Mouse (Mus musculus): ENCODE measurements around the gene Gm10722. TPM values are rescaled to one million over a fixed set of nuclear protein-coding genes. Genes with fewer than 3 reads are reported as not detected.
A peak's percentile ranks its signal among the peaks of the same experiment; 100 is the strongest.
"Not testable (repeated sequence)": the region's sequence is repeated elsewhere in the genome, so short reads cannot be mapped to it uniquely, and the experiment has no call there.

Gm10722 gene
- total and polyA plus RNA-seq, 2 experiments from 2014 or later = not detected

DNA sequence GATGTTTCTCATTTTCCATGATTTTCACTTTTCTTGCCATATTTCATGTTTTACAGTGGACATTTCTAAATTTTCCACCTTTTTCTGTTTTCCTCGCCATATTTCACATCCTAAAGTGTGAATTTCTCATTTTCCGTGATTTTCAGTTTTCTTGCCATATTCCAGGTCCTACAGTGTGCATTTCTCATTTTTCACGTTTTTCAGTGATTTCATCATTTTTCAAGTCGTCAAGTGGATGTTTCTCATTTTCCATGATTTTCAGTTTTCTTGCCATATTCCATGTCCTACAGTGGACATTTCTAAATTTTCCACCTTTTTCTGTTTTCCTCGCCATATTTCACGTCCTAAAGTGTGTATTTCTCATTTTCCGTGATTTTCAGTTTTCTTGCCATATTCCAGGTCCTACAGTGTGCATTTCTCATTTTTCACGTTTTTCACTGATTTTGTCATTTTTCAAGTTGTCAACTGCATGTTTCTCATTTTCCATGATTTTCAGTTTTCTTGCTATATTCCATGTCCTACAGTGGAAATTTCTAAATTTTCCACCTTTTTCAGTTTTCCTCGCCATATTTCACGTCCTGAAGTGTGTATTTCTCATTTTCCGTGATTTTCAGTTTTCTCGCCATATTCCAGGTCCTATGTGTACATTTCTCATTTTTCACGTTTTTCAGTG lies 22.7 kb downstream of the Gm10722 start, which contains the start of gene Gm10718:
Gene Gm10718 (plus strand): TSS at position 236 of the 673 bp plus-strand sequence.
- not testable (repeated sequence) for H3K4me1 ChIP-seq (ENCODE audit: control insufficient read depth, insufficient read depth); H3K9me3 ChIP-seq (replicated peaks; ENCODE audit: control insufficient read depth, low read length); H3K27me3 ChIP-seq (ENCODE audit: control insufficient read depth, insufficient read depth, low read length); H3K27ac ChIP-seq (ENCODE audit: low read depth); DNase-seq (ENCODE audit: low spot score); ATAC-seq (ENCODE audit: insufficient read depth, low read depth); H3K4me3 ChIP-seq (ENCODE audit: low read depth, low read length); H3K36me3 ChIP-seq (replicated peaks; ENCODE audit: control insufficient read depth, insufficient read depth, low read length); H3K9ac ChIP-seq (replicated peaks; ENCODE audit: low read depth, low read length); H3K4me2 ChIP-seq (ENCODE audit: low read depth, low read length)
- 64% methylated on average over 9 of the region's 13 CpGs for WGBS

DNA sequence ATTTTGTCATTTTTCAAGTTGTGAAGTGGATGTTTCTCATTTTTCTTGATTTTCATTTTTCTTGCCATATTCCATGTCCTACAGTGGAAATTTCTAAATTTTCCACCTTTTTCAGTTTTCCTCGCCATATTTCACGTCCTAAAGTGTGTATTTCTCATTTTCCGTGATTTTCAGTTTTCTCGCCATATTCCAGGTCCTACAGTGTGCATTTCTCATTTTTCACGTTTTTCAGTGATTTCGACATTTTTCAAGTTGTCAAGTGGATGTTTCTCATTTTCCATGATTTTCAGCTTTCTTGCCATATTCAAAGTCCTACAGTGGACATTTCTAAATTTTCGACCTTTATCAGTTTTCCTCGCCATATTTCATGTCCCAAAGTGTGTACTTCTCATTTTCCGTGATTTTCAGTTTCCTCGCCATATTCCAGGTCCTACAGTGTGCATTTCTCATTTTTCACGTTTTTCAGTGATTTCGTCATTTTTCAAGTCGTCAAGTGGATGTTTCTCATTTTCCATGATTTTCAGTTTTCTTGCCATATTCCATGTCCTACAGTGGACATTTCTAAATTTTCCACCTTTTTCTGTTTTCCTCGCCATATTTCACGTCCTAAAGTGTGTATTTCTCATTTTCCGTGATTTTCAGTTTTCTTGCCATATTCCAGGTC lies 23.4 kb downstream of the Gm10722 start:
- not testable (repeated sequence) for H3K27ac ChIP-seq (ENCODE audit: low read depth); DNase-seq (ENCODE audit: low spot score); H3K4me3 ChIP-seq (ENCODE audit: low read depth, low read length); H3K9ac ChIP-seq (replicated peaks; ENCODE audit: low read depth, low read length); H3K36me3 ChIP-seq (replicated peaks; ENCODE audit: control insufficient read depth, insufficient read depth, low read length); H3K4me1 ChIP-seq (ENCODE audit: control insufficient read depth, insufficient read depth); H3K4me2 ChIP-seq (ENCODE audit: low read depth, low read length); H3K9me3 ChIP-seq (replicated peaks; ENCODE audit: control insufficient read depth, low read length); ATAC-seq (ENCODE audit: insufficient read depth, low read depth); H3K27me3 ChIP-seq (ENCODE audit: control insufficient read depth, insufficient read depth, low read length)
- WGBS = 64% methylated on average over 14 of the region's 16 CpGs

DNA sequence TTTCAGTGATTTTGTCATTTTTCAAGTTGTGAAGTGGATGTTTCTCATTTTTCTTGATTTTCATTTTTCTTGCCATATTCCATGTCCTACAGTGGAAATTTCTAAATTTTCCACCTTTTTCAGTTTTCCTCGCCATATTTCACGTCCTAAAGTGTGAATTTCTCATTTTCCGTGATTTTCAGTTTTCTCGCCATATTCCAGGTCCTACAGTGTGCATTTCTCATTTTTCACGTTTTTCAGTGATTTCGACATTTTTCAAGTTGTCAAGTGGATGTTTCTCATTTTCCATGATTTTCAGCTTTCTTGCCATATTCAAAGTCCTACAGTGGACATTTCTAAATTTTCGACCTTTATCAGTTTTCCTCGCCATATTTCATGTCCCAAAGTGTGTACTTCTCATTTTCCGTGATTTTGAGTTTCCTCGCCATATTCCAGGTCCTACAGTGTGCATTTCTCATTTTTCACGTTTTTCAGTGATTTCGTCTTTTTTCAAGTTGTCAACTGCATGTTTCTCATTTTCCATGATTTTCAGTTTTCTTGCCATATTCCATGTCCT lies 24.3 kb downstream of the Gm10722 start, which contains the start of gene Gm10717:
Gene Gm10717 (plus strand): TSS at position 506 of the 556 bp plus-strand sequence.
- H3K4me2 ChIP-seq (ENCODE audit: low read depth, low read length); H3K36me3 ChIP-seq (replicated peaks; ENCODE audit: control insufficient read depth, insufficient read depth, low read length); ATAC-seq (ENCODE audit: insufficient read depth, low read depth); H3K4me1 ChIP-seq (ENCODE audit: control insufficient read depth, insufficient read depth); DNase-seq (ENCODE audit: low spot score); H3K27ac ChIP-seq (ENCODE audit: low read depth); H3K9me3 ChIP-seq (replicated peaks; ENCODE audit: control insufficient read depth, low read length); H3K27me3 ChIP-seq (ENCODE audit: control insufficient read depth, insufficient read depth, low read length); H3K4me3 ChIP-seq (ENCODE audit: low read depth, low read length); H3K9ac ChIP-seq (replicated peaks; ENCODE audit: low read depth, low read length): not testable (repeated sequence)
- 68% methylated on average over 12 of the region's 12 CpGs for WGBS

DNA sequence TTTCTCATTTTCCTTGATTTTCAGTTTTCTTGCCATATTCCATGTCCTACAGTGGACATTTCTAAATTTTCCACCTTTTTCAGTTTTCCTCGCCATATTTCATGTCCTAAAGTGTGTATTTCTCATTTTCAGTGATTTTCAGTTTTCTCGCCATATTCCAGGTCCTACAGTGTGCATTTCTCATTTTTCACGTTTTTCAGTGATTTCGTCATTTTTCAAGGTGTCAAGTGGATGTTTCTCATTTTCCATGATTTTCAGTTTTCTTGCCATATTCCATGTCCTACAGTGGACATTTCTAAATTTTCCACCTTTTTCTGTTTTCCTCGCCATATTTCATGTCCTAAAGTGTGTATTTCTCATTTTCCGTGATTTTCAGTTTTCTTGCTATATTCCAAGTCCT lies 24.9 kb downstream of the Gm10722 start:
- H3K27ac ChIP-seq (ENCODE audit: low read depth); H3K4me2 ChIP-seq (ENCODE audit: low read depth, low read length); H3K36me3 ChIP-seq (replicated peaks; ENCODE audit: control insufficient read depth, insufficient read depth, low read length); H3K27me3 ChIP-seq (ENCODE audit: control insufficient read depth, insufficient read depth, low read length); H3K9ac ChIP-seq (replicated peaks; ENCODE audit: low read depth, low read length); H3K4me1 ChIP-seq (ENCODE audit: control insufficient read depth, insufficient read depth); H3K9me3 ChIP-seq (replicated peaks; ENCODE audit: control insufficient read depth, low read length); DNase-seq (ENCODE audit: low spot score); ATAC-seq (ENCODE audit: insufficient read depth, low read depth); H3K4me3 ChIP-seq (ENCODE audit: low read depth, low read length): not testable (repeated sequence)
- 61% methylated on average over 4 of the region's 6 CpGs for WGBS

DNA sequence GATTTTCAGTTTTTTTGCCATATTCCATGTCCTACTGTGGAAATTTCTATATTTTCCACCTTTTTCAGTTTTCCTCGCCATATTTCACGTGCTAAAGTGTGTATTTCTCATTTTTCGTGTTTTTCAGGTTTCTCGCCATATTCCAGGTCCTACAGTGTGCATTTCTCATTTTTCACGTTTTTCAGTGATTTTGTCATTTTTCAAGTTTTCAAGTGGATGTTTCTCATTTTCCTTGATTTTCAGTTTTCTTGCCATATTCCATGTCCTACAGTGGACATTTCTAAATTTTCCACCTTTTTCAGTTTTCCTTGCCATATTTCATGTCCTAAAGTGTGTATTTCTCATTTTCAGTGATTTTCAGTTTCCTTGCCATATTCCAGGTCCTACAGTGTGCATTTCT lies 25.4 kb downstream of the Gm10722 start:
- H3K27me3 ChIP-seq (ENCODE audit: control insufficient read depth, insufficient read depth, low read length); H3K4me2 ChIP-seq (ENCODE audit: low read depth, low read length); H3K36me3 ChIP-seq (replicated peaks; ENCODE audit: control insufficient read depth, insufficient read depth, low read length); H3K4me1 ChIP-seq (ENCODE audit: control insufficient read depth, insufficient read depth); ATAC-seq (ENCODE audit: insufficient read depth, low read depth); DNase-seq (ENCODE audit: low spot score); H3K4me3 ChIP-seq (ENCODE audit: low read depth, low read length); H3K27ac ChIP-seq (ENCODE audit: low read depth); H3K9me3 ChIP-seq (replicated peaks; ENCODE audit: control insufficient read depth, low read length); H3K9ac ChIP-seq (replicated peaks; ENCODE audit: low read depth, low read length): not testable (repeated sequence)
- WGBS = 75% methylated on average over 5 of the region's 5 CpGs

DNA sequence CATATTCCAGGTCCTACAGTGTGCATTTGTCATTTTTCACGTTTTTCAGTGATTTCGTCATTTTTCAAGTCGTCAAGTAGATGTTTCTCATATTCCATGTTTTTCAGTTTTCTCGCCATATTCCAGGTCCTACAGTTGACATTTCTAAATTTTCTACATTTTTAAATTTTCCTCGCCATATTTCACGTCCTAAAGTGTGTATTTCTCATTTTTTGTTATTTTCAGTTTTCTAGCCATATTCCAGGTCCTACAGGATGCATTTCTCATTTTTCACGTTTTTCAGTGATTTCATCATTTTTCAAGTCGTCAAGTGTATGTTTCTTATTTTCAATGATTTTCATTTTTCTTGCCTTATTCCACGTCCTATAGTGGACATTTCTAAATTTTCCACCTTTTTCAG lies 26.0 kb downstream of the Gm10722 start:
- H3K4me2 ChIP-seq (ENCODE audit: low read depth, low read length); H3K36me3 ChIP-seq (replicated peaks; ENCODE audit: control insufficient read depth, insufficient read depth, low read length); H3K4me3 ChIP-seq (ENCODE audit: low read depth, low read length); ATAC-seq (ENCODE audit: insufficient read depth, low read depth); H3K27me3 ChIP-seq (ENCODE audit: control insufficient read depth, insufficient read depth, low read length); DNase-seq (ENCODE audit: low spot score); H3K4me1 ChIP-seq (ENCODE audit: control insufficient read depth, insufficient read depth); H3K9me3 ChIP-seq (replicated peaks; ENCODE audit: control insufficient read depth, low read length); H3K9ac ChIP-seq (replicated peaks; ENCODE audit: low read depth, low read length); H3K27ac ChIP-seq (ENCODE audit: low read depth): not testable (repeated sequence)
- WGBS = 64% methylated on average over 9 of the region's 9 CpGs

DNA sequence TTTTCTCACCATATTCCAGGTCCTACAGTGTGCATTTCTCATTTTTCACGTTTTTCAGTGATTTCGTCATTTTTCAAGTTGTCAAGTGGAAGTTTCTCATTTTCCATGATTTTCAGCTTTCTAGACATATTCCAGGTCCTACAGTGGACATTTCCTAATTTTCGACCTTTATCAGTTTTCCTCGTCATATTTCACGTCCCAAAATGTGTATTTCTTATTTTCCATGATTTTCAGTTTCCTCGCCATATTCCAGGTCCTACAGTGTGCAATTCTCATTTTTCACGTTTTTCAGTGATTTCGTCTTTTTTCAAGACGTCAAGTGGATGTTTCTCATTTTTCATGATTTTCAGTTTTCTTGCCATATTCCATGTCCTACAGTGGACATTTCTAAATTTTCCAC lies 26.5 kb downstream of the Gm10722 start:
- H3K4me1 ChIP-seq (ENCODE audit: control insufficient read depth, insufficient read depth); H3K9ac ChIP-seq (replicated peaks; ENCODE audit: low read depth, low read length); H3K4me2 ChIP-seq (ENCODE audit: low read depth, low read length); H3K36me3 ChIP-seq (replicated peaks; ENCODE audit: control insufficient read depth, insufficient read depth, low read length); H3K9me3 ChIP-seq (replicated peaks; ENCODE audit: control insufficient read depth, low read length); H3K4me3 ChIP-seq (ENCODE audit: low read depth, low read length); H3K27ac ChIP-seq (ENCODE audit: low read depth); H3K27me3 ChIP-seq (ENCODE audit: control insufficient read depth, insufficient read depth, low read length); ATAC-seq (ENCODE audit: insufficient read depth, low read depth): not testable (repeated sequence)
- 68% methylated on average over 9 of the region's 9 CpGs for WGBS
- DNase-seq (ENCODE audit: low spot score) = peak; percentile 7

DNA sequence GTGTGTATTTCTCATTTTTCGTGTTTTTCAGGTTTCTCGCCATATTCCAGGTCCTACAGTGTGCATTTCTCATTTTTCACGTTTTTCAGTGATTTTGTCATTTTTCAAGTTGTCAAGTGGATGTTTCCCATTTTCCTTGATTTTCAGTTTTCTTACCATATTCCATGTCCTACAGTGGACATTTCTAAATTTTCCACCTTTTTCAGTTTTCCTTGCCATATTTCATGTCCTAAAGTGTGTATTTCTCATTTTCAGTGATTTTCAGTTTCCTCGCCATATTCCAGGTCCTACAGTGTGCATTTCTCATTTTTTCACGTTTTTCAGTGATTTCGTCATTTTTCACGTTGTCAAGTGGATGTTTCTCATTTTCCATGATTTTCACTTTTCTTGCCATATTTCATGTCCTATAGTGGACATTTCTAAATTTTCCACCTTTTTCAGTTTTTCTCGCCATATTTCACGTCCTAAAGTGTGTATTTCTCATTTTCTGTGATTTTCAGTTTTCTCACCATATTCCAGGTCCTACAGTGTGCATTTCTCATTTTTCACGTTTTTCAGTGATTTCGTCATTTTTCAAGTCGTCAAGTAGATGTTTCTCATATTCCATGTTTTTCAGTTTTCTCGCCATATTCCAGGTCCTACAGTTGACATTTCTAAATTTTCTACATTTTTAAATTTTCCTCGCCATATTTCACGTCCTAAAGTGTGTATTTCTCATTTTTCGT lies 28.7 kb downstream of the Gm10722 start:
- not testable (repeated sequence) for H3K4me3 ChIP-seq (ENCODE audit: low read depth, low read length); H3K9ac ChIP-seq (replicated peaks; ENCODE audit: low read depth, low read length); ATAC-seq (ENCODE audit: insufficient read depth, low read depth); DNase-seq (ENCODE audit: low spot score); H3K36me3 ChIP-seq (replicated peaks; ENCODE audit: control insufficient read depth, insufficient read depth, low read length); H3K4me2 ChIP-seq (ENCODE audit: low read depth, low read length); H3K9me3 ChIP-seq (replicated peaks; ENCODE audit: control insufficient read depth, low read length); H3K4me1 ChIP-seq (ENCODE audit: control insufficient read depth, insufficient read depth); H3K27me3 ChIP-seq (ENCODE audit: control insufficient read depth, insufficient read depth, low read length); H3K27ac ChIP-seq (ENCODE audit: low read depth)
- WGBS = 66% methylated on average over 12 of the region's 16 CpGs

Data from heart, postnatal 0 days (tissue).